Mouse (Mus musculus): Measurements from ENCODE around the gene Gm11563. TPM values are rescaled to one million over a fixed set of nuclear protein-coding genes. Genes with fewer than 3 reads are reported as not detected.
"Not testable (repeated sequence)": the region's sequence is repeated elsewhere in the genome, so short reads cannot be mapped to it uniquely, and the experiment has no call there.

The Gm11563 gene
- total RNA-seq, 2 experiments from 2014 or later, result not detected

GRCm38 (mm10) chr11:99614796-99615363 lies 43.9 kb downstream of the Gm11563 start, which contains the start of gene Krtap2-4:
Gene Krtap2-4, minus strand, starts transcription at chr11:99614846.
- intact Hi-C loops (cut with DNase I), result no loop called here
- DNase-seq (ENCODE audit: extremely low spot score in 1 of 2, low spot score in 2 of 2), result no peak

DNA sequence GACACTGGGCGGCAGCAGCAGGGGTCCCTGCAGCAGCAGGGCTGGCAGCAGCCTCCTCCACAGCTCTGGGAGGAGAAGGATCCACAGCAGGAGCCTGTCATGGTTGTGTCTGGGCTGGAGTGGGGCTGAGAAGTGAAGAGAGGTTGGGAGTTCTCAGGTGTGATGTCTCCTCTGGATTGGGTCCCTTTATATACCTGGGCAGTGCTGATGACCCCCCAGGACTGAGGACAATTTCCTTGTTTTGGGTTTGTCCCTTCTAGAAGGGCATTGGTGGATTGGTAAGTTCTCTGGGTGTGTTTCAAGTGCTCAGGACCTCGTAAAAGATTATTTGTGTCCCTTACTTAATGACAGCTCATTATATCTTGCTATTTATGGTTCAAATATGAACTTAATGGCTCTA lies 48.7 kb downstream of the Gm11563 start, which contains the start of gene Gm11937:
Gene Gm11937, minus strand, starts transcription at position 101 of the 400 bp plus-strand sequence.
- intact Hi-C loops (cut with DNase I), result not testable (repeated sequence)

GRCm38 (mm10) chr11:99609126-99609525 lies 49.6 kb downstream of the Gm11563 start:
- intact Hi-C loops (cut with DNase I), result no loop called here
- peak in 1 of 2 experiments; percentile 15 for DNase-seq (ENCODE audit: extremely low spot score in 1 of 2, low spot score in 2 of 2)

More for the DNA sequence above, 48.7 kb downstream of the Gm11563 start, which contains the start of gene Gm11937:
- DNase-seq (ENCODE audit: extremely low spot score in 1 of 2, low spot score in 2 of 2), result not testable (repeated sequence)

Other genes with a start within 250 kb of the Gm11563 start
- 1 to 10 TPM; 6.0 to 6.3 TPM for gene Krt12, start 236.7 kb downstream of the Gm11563 start, total RNA-seq (2021)
- not detected for gene Krt20, start 220.8 kb downstream of the Gm11563 start, total RNA-seq (2021)
- gene Krt23, start 165.8 kb downstream of the Gm11563 start, total RNA-seq (2021), result not detected
- not detected for gene Krt39, start 137.6 kb downstream of the Gm11563 start, total RNA-seq (2021)
- not detected for gene Krt40, start 115.8 kb downstream of the Gm11563 start, total RNA-seq (2021)
- gene Krtap3-3, start 108.1 kb downstream of the Gm11563 start, total RNA-seq (2021), result not detected
- not detected for gene Krtap3-2, start 102.1 kb downstream of the Gm11563 start, total RNA-seq (2021)
- gene Gm11939, start 99.5 kb downstream of the Gm11563 start, total RNA-seq (2021), result not detected
- gene Krtap3-1, start 92.3 kb downstream of the Gm11563 start, total RNA-seq (2021), result not detected
- not detected for gene Krtap1-5, start 77.9 kb downstream of the Gm11563 start, total RNA-seq (2021)
- not detected for gene Krtap1-4, start 75.3 kb downstream of the Gm11563 start, total RNA-seq (2021)
- gene Krtap1-3, start 67.6 kb downstream of the Gm11563 start, total RNA-seq (2021), result not detected
- not detected for gene Krtap9-3, start 60.9 kb downstream of the Gm11563 start, total RNA-seq (2021)
- gene Gm11938, start 55.7 kb downstream of the Gm11563 start, total RNA-seq (2021), result not detected
- not detected for gene Gm11937, start 48.8 kb downstream of the Gm11563 start, total RNA-seq (2021)
- gene Krtap2-4, start 44.1 kb downstream of the Gm11563 start, total RNA-seq (2021), result not detected
- gene Gm11562, start 38.5 kb downstream of the Gm11563 start, total RNA-seq (2021), result not detected
- not detected for gene Krtap4-1, start 30.7 kb downstream of the Gm11563 start, total RNA-seq (2021)
- not detected for gene Krtap4-2, start 23.9 kb downstream of the Gm11563 start, total RNA-seq (2021)
- gene Krtap4-7, start 14.9 kb downstream of the Gm11563 start, total RNA-seq (2021), result not detected
- not detected for gene Gm11555, start 8.7 kb downstream of the Gm11563 start, total RNA-seq (2021)
- gene Krtap4-6, start 7.0 kb upstream of the Gm11563 start, total RNA-seq (2021), result not detected
- gene Gm14190, start 31.8 kb upstream of the Gm11563 start, total RNA-seq (2021), result not detected
- not detected for gene Gm14180, start 75.3 kb upstream of the Gm11563 start, total RNA-seq (2021)
- not detected for gene Gm11595, start 114.0 kb upstream of the Gm11563 start, total RNA-seq (2021)
- gene Krtap4-8, start 121.7 kb upstream of the Gm11563 start, total RNA-seq (2021), result not detected
- not detected for gene Krtap4-9, start 126.2 kb upstream of the Gm11563 start, total RNA-seq (2021)
- not detected for gene Gm11596, start 134.5 kb upstream of the Gm11563 start, total RNA-seq (2021)
- gene Gm11569, start 140.0 kb upstream of the Gm11563 start, total RNA-seq (2021), result not detected
- not detected for gene Gm11554, start 145.5 kb upstream of the Gm11563 start, total RNA-seq (2021)
- gene Krtap4-13, start 150.9 kb upstream of the Gm11563 start, total RNA-seq (2021), result not detected
- not detected for gene Gm11564, start 156.7 kb upstream of the Gm11563 start, total RNA-seq (2021)
- gene 2300003K06Rik, start 179.1 kb upstream of the Gm11563 start, total RNA-seq (2021), result not detected
- gene Krtap4-16, start 192.6 kb upstream of the Gm11563 start, total RNA-seq (2021), result not detected
- not detected for gene Gm11568, start 199.0 kb upstream of the Gm11563 start, total RNA-seq (2021)
- not detected for gene Gm11559, start 205.5 kb upstream of the Gm11563 start, total RNA-seq (2021)
- not detected for gene Krtap9-1, start 214.4 kb upstream of the Gm11563 start, total RNA-seq (2021)
- gene Gm11567, start 220.2 kb upstream of the Gm11563 start, total RNA-seq (2021), result not detected
- not detected for gene Krtap31-1, start 249.0 kb upstream of the Gm11563 start, total RNA-seq (2021)